Mouse (Mus musculus): ENCODE data around the gene Slc10a1.

Slc10a1 gene

GRCm38 (mm10) chr12:80968605-80969004, at the start of gene Slc10a1:
Gene Slc10a1, minus strand, starts transcription at chr12:80968705.
- no peak for DNase-seq

- DNase-seq: no peak
Measured at GRCm38 (mm10) chr12:81017624-81018023, 49.1 kb upstream of the Slc10a1 start.

GRCm38 (mm10) chr12:81013496-81013895, 45.0 kb upstream of the Slc10a1 start:
- no peak for DNase-seq

GRCm38 (mm10) chr12:81011994-81012393, 43.5 kb upstream of the Slc10a1 start:
- DNase-seq: no peak

- no peak for DNase-seq
Measured at GRCm38 (mm10) chr12:81009813-81010212, 41.3 kb upstream of the Slc10a1 start.

GRCm38 (mm10) chr12:81002841-81003635, 34.5 kb upstream of the Slc10a1 start:
- no peak for DNase-seq

- DNase-seq: no peak
Measured at GRCm38 (mm10) chr12:81000924-81001323, 32.4 kb upstream of the Slc10a1 start.

- DNase-seq: no peak
Measured at GRCm38 (mm10) chr12:80998528-80999221, 30.2 kb upstream of the Slc10a1 start.

GRCm38 (mm10) chr12:80997652-80998051, 29.1 kb upstream of the Slc10a1 start:
- DNase-seq: no peak

- DNase-seq: no peak
Measured at GRCm38 (mm10) chr12:80995326-80995725, 26.8 kb upstream of the Slc10a1 start.

GRCm38 (mm10) chr12:80993773-80994172, 25.3 kb upstream of the Slc10a1 start:
- DNase-seq: no peak

GRCm38 (mm10) chr12:80992540-80993122, 24.1 kb upstream of the Slc10a1 start:
- no peak for DNase-seq

- DNase-seq: no peak
Measured at GRCm38 (mm10) chr12:80991806-80992205, 23.3 kb upstream of the Slc10a1 start.

- no peak for DNase-seq
Measured at GRCm38 (mm10) chr12:80990901-80991445, 22.5 kb upstream of the Slc10a1 start.

- no peak for DNase-seq
Measured at GRCm38 (mm10) chr12:80988286-80988685, 19.8 kb upstream of the Slc10a1 start.

GRCm38 (mm10) chr12:80986628-80987027, 18.1 kb upstream of the Slc10a1 start:
- no peak for DNase-seq

GRCm38 (mm10) chr12:80983695-80984094, 15.2 kb upstream of the Slc10a1 start:
- no peak for DNase-seq

- peak; percentile 59 for DNase-seq
Measured at GRCm38 (mm10) chr12:80982326-80982725, 13.8 kb upstream of the Slc10a1 start.

GRCm38 (mm10) chr12:80975939-80976671, 7.6 kb upstream of the Slc10a1 start:
- no peak for DNase-seq

GRCm38 (mm10) chr12:80971756-80972155, 3.3 kb upstream of the Slc10a1 start:
- no peak for DNase-seq

GRCm38 (mm10) chr12:80970181-80970705, 1.7 kb upstream of the Slc10a1 start:
- DNase-seq: no peak

- no peak for DNase-seq
Measured at GRCm38 (mm10) chr12:80967918-80968317, 587 bp downstream of the Slc10a1 start.
